Mouse (Mus musculus) midbrain, embryonic 13.5 days (tissue): ENCODE results near the gene Fetub. TPM values are rescaled to one million over a fixed set of nuclear protein-coding genes. Genes with fewer than 3 reads are reported as not detected.

Experiments
- ATAC-seq: fragments of 200-750 bp; cut with Nextera tagmentation; 2 replicates; pipeline ENCODE4 v1.8.0; 2017; ENCODE audit warnings: mild to moderate bottlenecking, moderate TSS enrichment, moderate library complexity
- H3K27ac ChIP-seq: fragments of 300-500 bp; sonication (generic); 2 replicates; pipeline ENCODE4 v1.5.1; 2015; ENCODE audit warnings: inconsistent platforms, mild to moderate bottlenecking, moderate library complexity
- H3K27me3 ChIP-seq: fragments of 300-500 bp; sonication (generic); 2 replicates; pipeline ENCODE4 v1.6.1; 2015; ENCODE audit warnings: mild to moderate bottlenecking, inconsistent platforms
- H3K36me3 ChIP-seq: fragments of 300-500 bp; sonication (generic); 2 replicates; pipeline ENCODE4 v1.6.1; 2015; ENCODE audit warnings: mild to moderate bottlenecking, inconsistent platforms
- H3K4me1 ChIP-seq: fragments of 300-500 bp; sonication (generic); replicated peaks from 2 replicates; pipeline ENCODE4 v1.6.1; 2015; ENCODE audit warnings: inconsistent platforms
- H3K4me2 ChIP-seq: fragments of 300-500 bp; sonication (generic); replicated peaks from 2 replicates; pipeline ENCODE4 v1.6.1; 2015; ENCODE audit warnings: moderate library complexity, mild to moderate bottlenecking, inconsistent platforms
- H3K4me3 ChIP-seq: fragments of 300-500 bp; sonication (generic); replicated peaks from 2 replicates; pipeline ENCODE4 v1.5.1; 2015; ENCODE audit warnings: mild to moderate bottlenecking, inconsistent platforms
- H3K9ac ChIP-seq: fragments of 300-500 bp; sonication (generic); replicated peaks from 2 replicates; pipeline ENCODE4 v1.6.1; 2015; ENCODE audit warnings: mild to moderate bottlenecking, inconsistent platforms
- H3K9me3 ChIP-seq: fragments of 300-500 bp; sonication (generic); 2 replicates; pipeline ENCODE4 v1.6.1; 2016; ENCODE audit warnings: mild to moderate bottlenecking, inconsistent platforms
- WGBS: fragments of 180-500 bp; shearing (Covaris S2); methylation state at CpG from one replicate; pipeline ENCODE4 v1.1.7; 2015; 5-methylcytosine and 5-hydroxymethylcytosine counted together
- polyA plus RNA-seq: library from polyadenylated mRNA; unstranded; fragments of >200 nt; fragmentation: Nextera tagmentation; extraction: Ambion mirVana; gene quantifications from 2 replicates; pipeline ENCODE4 v1.2.1, GENCODE M21; 2015

The Fetub gene
- polyA plus RNA-seq, 1 experiment from 2014 or later, result not detected

DNA sequence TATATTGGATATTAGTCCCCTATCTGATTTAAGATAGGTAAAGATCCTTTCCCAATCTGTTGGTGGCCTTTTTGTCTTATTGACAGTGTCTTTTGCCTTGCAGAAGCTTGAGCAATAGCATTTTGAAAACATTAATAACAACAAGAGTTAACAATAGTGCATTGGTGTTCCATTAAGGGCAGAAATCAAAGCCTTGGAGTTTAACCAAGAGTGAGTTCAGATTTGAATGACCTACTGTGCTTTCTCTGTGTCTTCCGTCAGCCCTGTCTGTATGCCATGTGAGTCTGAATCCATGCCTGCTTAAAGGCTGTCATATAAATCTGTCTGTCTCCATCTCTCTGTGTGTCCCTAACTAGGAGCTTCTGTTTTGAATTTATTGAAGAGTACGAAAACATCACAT lies 29.2 kb downstream of the Fetub start:
- Histone ChIP-seq H3K4me3 (no peak overlapping the region), H3K27me3 (no peaks in the 10 kb centered on the region), H3K27ac (no peak overlapping the region), H3K36me3 (no peaks in the 10 kb centered on the region), H3K9me3 (no peaks in the 10 kb centered on the region), H3K4me2 (no peak overlapping the region), H3K9ac (no peak overlapping the region), H3K4me1 (no peaks in the 10 kb centered on the region)
- WGBS, result 88% methylated on average over 2 of the region's 2 CpGs
- ATAC-seq, result no peak

GRCm38 (mm10) chr16:22950840-22951395 lies 32.8 kb downstream of the Fetub start, which contains the start of gene Hrg:
TSS of gene Hrg (plus strand) at chr16:22951072.
- no peak within 1 kb of the TSS for H3K4me2 ChIP-seq
- 97% methylated on average over 6 of the region's 6 CpGs for WGBS
- H3K9ac ChIP-seq, result no peak within 1 kb of the TSS
- 0 out of 2 replicates have a peak, but pooled peaks cover 3% of the 10 kb centered on the region for H3K4me1 ChIP-seq
- no peaks in the 10 kb centered on the region for H3K36me3 ChIP-seq
- ATAC-seq, result no peak
- no peaks in the 10 kb centered on the region for H3K27me3 ChIP-seq
- H3K4me3 ChIP-seq, result no peak within 1 kb of the TSS
- H3K27ac ChIP-seq, result no peak within 1 kb of the TSS
- no peaks in the 10 kb centered on the region for H3K9me3 ChIP-seq

DNA sequence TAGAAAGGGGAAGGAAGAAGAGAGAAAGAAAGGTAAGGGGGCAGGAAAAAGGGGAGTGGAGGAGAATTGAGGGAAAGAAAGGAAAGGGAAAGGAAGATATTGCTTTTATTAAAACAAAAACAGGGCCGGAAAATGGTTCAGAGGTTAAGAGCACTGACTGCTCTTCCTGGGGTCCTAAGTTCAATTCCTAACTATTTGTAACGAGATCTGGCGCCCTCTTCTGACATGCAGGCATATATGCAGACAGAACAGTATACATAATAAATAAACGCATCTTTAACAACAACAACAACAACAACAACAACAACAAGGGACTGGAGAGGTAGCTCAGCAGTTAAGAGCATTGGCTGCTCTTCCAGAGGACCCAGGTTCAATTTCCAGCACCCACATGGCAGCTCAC lies 34.9 kb downstream of the Fetub start:
- H3K4me3 ChIP-seq, result no peak overlapping the region
- H3K9me3 ChIP-seq, result no peaks in the 10 kb centered on the region
- no peak overlapping the region for H3K9ac ChIP-seq
- no peak overlapping the region for H3K4me2 ChIP-seq
- 38% methylated on average over 4 of the region's 4 CpGs for WGBS
- H3K27me3 ChIP-seq, result no peaks in the 10 kb centered on the region
- no peaks in the 10 kb centered on the region for H3K36me3 ChIP-seq
- ATAC-seq, result no peak
- 0 out of 2 replicates have a peak, but pooled peaks cover 3% of the 10 kb centered on the region for H3K4me1 ChIP-seq
- H3K27ac ChIP-seq, result no peak overlapping the region

DNA sequence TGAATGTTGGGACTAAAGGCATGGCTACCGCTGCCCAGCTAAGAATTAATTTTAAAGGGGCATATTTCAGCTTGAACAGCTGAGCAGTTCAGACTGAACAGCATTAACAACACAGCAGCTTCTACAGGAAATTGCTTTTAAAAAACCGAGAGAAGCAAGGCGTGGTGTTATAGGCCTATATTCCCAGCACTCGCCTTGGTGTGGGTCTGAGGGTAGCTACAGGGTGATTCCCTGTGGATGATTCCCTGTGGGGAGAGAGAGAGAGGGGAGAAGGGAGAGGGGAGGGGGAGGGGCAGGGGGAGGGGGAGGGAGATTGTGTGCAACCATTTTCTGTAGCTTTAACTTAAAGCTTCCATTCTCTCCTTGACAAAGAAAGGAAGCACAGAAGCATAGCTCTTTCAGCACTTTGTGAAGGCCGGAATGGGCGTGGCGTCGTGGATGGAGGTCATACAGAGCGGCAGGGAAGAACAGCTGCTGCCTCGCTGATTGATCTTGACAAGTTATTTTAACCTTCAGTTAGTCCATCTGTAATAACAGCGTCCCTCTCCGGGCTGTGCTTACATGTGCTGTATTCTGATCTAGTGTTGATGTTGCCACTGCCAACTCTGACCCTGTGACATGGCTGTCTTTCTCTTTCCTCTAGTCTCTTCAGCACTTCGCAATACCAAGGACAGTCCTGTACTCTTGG lies 37.4 kb downstream of the Fetub start:
- no peak overlapping the region for H3K27ac ChIP-seq
- H3K36me3 ChIP-seq, result no peaks in the 10 kb centered on the region
- 0 out of 2 replicates have a peak, but pooled peaks cover 3% of the 10 kb centered on the region for H3K4me1 ChIP-seq
- no peak overlapping the region for H3K9ac ChIP-seq
- peak; percentile 68 for ATAC-seq
- no peak overlapping the region for H3K4me3 ChIP-seq
- H3K27me3 ChIP-seq, result no peaks in the 10 kb centered on the region
- 38% methylated on average over 13 of the region's 13 CpGs for WGBS
- H3K4me2 ChIP-seq, result 0 out of 2 replicates have a peak overlapping the region, but pooled peaks have one; percentile 4
- no peaks in the 10 kb centered on the region for H3K9me3 ChIP-seq

DNA sequence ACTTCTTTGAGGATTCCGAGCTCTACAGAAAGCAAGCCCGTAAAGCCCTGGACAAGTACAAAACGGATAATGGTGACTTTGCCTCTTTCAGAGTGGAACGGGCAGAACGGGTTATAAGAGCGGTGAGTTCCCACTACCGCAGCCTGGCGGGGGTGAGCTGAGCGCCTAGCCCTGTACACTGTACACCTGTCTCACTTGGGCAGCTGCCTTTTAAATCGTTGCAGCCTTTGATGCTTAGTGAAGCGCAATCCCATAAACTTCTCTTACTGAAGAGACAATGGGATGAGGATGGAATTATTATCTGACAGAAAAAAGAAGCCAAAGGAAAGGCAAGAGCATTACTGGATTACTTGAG lies 37.9 kb downstream of the Fetub start:
- no peaks in the 10 kb centered on the region for H3K9me3 ChIP-seq
- 66% methylated on average over 11 of the region's 11 CpGs for WGBS
- H3K27me3 ChIP-seq, result no peaks in the 10 kb centered on the region
- H3K4me3 ChIP-seq, result no peak overlapping the region
- H3K27ac ChIP-seq, result no peak overlapping the region
- H3K4me1 ChIP-seq, result 0 out of 2 replicates have a peak, but pooled peaks cover 3% of the 10 kb centered on the region
- peak; percentile 75 for ATAC-seq
- H3K36me3 ChIP-seq, result no peaks in the 10 kb centered on the region
- no peak overlapping the region for H3K9ac ChIP-seq
- H3K4me2 ChIP-seq, result 0 out of 2 replicates have a peak overlapping the region, but pooled peaks have one; percentile 4

DNA sequence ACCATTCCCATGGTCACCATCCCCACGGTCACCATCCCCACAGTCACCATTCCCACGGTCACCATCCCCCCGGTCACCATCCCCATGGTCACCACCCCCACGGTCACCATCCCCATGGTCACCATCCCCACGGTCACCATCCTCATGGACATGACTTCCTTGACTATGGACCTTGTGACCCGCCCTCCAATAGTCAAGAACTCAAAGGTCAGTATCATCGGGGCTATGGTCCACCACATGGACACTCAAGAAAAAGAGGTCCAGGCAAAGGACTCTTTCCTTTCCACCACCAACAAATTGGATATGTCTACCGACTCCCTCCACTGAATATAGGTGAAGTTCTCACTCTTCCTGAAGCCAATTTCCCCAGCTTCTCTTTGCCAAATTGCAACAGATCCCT lies 42.9 kb downstream of the Fetub start:
- Histone ChIP-seq H3K27ac (no peak overlapping the region), H3K9ac (no peak overlapping the region), H3K4me3 (no peak overlapping the region), H3K36me3 (no peaks in the 10 kb centered on the region), H3K27me3 (no peaks in the 10 kb centered on the region), H3K4me1 (no peaks in the 10 kb centered on the region), H3K9me3 (no peaks in the 10 kb centered on the region), H3K4me2 (no peak overlapping the region)
- WGBS, result 94% methylated on average over 8 of the region's 8 CpGs
- no peak for ATAC-seq

- WGBS, result 74% methylated on average over 5 of the region's 5 CpGs
- no peak for ATAC-seq
- no peak overlapping the region for H3K4me3 ChIP-seq
- H3K4me1 ChIP-seq, result no peaks in the 10 kb centered on the region
- H3K9ac ChIP-seq, result no peak overlapping the region
- no peaks in the 10 kb centered on the region for H3K27me3 ChIP-seq
- no peak overlapping the region for H3K4me2 ChIP-seq
- no peaks in the 10 kb centered on the region for H3K36me3 ChIP-seq
- H3K9me3 ChIP-seq, result no peaks in the 10 kb centered on the region
- no peak overlapping the region for H3K27ac ChIP-seq
These were observed 44.1 kb downstream of the Fetub start for GRCm38 (mm10) chr16:22962256-22962655.

- Histone ChIP-seq H3K9ac (no peak overlapping the region), H3K4me1 (no peaks in the 10 kb centered on the region), H3K9me3 (no peaks in the 10 kb centered on the region), H3K36me3 (no peaks in the 10 kb centered on the region), H3K4me2 (no peak overlapping the region), H3K27ac (no peak overlapping the region), H3K27me3 (no peaks in the 10 kb centered on the region), H3K4me3 (no peak overlapping the region)
- ATAC-seq, result no peak
These were observed 45.2 kb downstream of the Fetub start for GRCm38 (mm10) chr16:22963293-22963692.

- Histone ChIP-seq H3K9me3 (no peaks in the 10 kb centered on the region), H3K27me3 (no peaks in the 10 kb centered on the region), H3K9ac (no peak overlapping the region), H3K4me2 (no peak overlapping the region), H3K27ac (no peak overlapping the region), H3K36me3 (no peaks in the 10 kb centered on the region), H3K4me1 (no peaks in the 10 kb centered on the region), H3K4me3 (no peak overlapping the region)
- ATAC-seq, result no peak
- 62% methylated on average over 1 of the region's 1 CpGs for WGBS
These were observed 49.4 kb downstream of the Fetub start for GRCm38 (mm10) chr16:22967383-22968030.

Other genes starting within 250 kb of the Fetub start
- gene Crygs, start 106.8 kb upstream of the Fetub start, polyA plus RNA-seq, result not detected in 2 replicates
- gene Tbccd1, start 60.7 kb upstream of the Fetub start, polyA plus RNA-seq, result 26.3 and 27.7 TPM in 2 replicates
- gene Dnajb11, start 60.5 kb upstream of the Fetub start, polyA plus RNA-seq, result 87.0 and 99.6 TPM in 2 replicates
- 0.24 TPM in 1 of 2 replicates, not detected in the other for gene Ahsg, start 27.1 kb upstream of the Fetub start, polyA plus RNA-seq
- 0.15 TPM in 1 of 2 replicates, not detected in the other for gene Hrg, start 32.7 kb downstream of the Fetub start, polyA plus RNA-seq
- not detected in 2 replicates for gene Kng2, start 111.1 kb downstream of the Fetub start, polyA plus RNA-seq
- 0.16 TPM in 1 of 2 replicates, not detected in the other for gene Kng1, start 139.5 kb downstream of the Fetub start, polyA plus RNA-seq
- gene Eif4a2, start 189.1 kb downstream of the Fetub start, polyA plus RNA-seq, result 281 and 302 TPM in 2 replicates
- gene Rfc4, start 209.4 kb downstream of the Fetub start, polyA plus RNA-seq, result 76.2 and 78.4 TPM in 2 replicates
- 0.12 TPM in 1 of 2 replicates, not detected in the other for gene Adipoq, start 228.2 kb downstream of the Fetub start, polyA plus RNA-seq